Mouse (Mus musculus): ENCODE data around the gene Rasgef1b. TPM values are rescaled to one million over a fixed set of nuclear protein-coding genes. Genes with fewer than 3 reads are reported as not detected.

Rasgef1b gene
- polyA plus RNA-seq, 1 experiment from 2014 or later: 75.6 TPM

DNA sequence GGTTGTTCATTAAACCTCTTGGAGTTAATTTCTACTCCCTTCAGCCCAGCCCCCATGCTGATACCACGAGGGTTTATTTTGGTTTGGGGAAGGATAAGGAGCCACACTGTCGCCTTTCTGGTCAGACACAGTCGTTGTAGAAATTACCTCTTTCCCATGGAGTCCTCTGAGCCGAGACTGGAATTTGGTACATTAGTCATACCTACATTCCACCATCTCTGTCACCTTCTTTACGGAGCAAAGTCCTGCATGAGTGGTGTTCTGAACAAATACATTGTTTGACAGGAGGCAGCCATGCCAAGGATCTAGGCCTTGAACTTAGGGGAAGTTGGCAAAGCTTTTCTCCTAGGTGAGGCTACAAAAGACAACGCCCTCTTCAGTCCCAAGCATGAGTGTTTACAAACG is 202.1 kb downstream of the Rasgef1b start:
- H3K9me3 ChIP-seq (ENCODE audit: control insufficient read depth, low read length): no peaks in the 10 kb centered on the region
- no peaks in the 10 kb centered on the region for H3K36me3 ChIP-seq (ENCODE audit: control insufficient read depth, insufficient read depth, low read length)
- no peak overlapping the region for H3K9ac ChIP-seq (replicated peaks; ENCODE audit: low read length)
- peaks cover 13% of the 10 kb centered on the region for H3K4me1 ChIP-seq (ENCODE audit: control insufficient read depth, insufficient read depth, low read length)
- H3K4me3 ChIP-seq (replicated peaks; ENCODE audit: low read depth, low read length): no peak overlapping the region
- ATAC-seq (ENCODE audit: low FRiP score, low TSS enrichment) (no peak), DNase-seq (no peak)
- 84% methylated on average over 7 of the region's 7 CpGs for WGBS
- no peaks in the 10 kb centered on the region for H3K27me3 ChIP-seq (ENCODE audit: control insufficient read depth, insufficient read depth, low read length)
- H3K4me2 ChIP-seq (ENCODE audit: low read length): no peak overlapping the region
- no peak overlapping the region for H3K27ac ChIP-seq (replicated peaks; ENCODE audit: low read depth, low read length)

DNA sequence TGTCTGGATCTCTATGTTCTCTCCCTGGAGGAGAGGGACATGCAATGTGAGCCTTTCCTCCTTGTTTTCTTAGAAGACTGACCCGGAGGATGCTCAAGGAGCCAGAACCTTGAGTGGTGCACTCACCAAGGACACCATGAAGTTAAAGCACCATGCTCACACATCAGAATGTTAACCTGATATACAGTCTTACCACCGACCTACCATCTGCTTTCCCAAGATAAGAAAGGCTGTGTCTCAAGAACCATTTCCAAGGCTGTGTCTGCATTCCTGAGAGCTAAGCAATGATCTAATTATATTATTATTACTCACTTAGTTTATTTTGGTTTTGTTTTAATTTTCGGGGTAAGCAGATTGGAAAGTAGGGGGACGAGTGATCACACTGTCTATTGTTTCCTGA is 203.2 kb downstream of the Rasgef1b start:
- Histone ChIP-seq H3K27me3 (ENCODE audit: control insufficient read depth, insufficient read depth, low read length) (no peaks in the 10 kb centered on the region), H3K9me3 (ENCODE audit: control insufficient read depth, low read length) (no peaks in the 10 kb centered on the region), H3K4me1 (ENCODE audit: control insufficient read depth, insufficient read depth, low read length) (peaks cover 13% of the 10 kb centered on the region), H3K4me2 (ENCODE audit: low read length) (no peak overlapping the region), H3K9ac (replicated peaks; ENCODE audit: low read length) (no peak overlapping the region), H3K27ac (replicated peaks; ENCODE audit: low read depth, low read length) (no peak overlapping the region), H3K4me3 (replicated peaks; ENCODE audit: low read depth, low read length) (no peak overlapping the region), H3K36me3 (ENCODE audit: control insufficient read depth, insufficient read depth, low read length) (no peaks in the 10 kb centered on the region)
- no peak for DNase-seq
- no peak for ATAC-seq (ENCODE audit: low FRiP score, low TSS enrichment)
- 89% methylated on average over 4 of the region's 4 CpGs for WGBS

DNA sequence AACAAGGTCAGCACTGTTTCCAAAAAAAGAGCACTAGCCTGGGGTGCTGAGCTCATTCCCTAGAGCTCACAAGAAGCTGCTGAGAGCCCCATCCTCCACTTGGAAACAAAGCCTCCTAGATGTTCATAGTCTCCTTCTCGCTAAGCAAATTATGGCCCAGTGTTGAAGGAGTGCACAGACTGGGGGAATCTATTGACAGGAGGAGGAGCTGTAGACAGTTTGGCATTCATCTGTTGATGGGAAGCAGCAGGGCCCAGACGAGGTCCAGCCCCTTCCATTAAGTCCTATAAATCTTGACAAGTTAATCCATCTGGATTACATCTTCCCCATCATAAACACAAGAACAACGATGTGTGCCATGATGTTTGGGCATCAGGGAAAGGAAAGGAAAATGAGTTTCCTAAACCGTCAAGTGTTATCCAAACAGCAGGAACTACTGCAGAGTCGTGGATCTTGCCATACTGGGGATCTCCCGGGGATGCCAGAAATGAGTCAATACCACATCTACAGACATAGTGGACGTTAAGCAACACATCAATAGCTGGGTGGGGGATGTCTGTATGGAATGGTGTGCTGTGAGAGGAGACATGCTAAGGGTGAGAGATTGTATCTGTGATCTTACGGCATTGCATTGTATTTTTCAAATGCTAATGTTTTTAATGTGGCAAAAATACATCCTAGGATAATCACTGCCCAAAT is 206.1 kb downstream of the Rasgef1b start:
- Histone ChIP-seq H3K36me3 (ENCODE audit: control insufficient read depth, insufficient read depth, low read length) (no peaks in the 10 kb centered on the region), H3K9me3 (ENCODE audit: control insufficient read depth, low read length) (no peaks in the 10 kb centered on the region), H3K27me3 (ENCODE audit: control insufficient read depth, insufficient read depth, low read length) (no peaks in the 10 kb centered on the region), H3K4me2 (ENCODE audit: low read length) (no peak overlapping the region), H3K27ac (replicated peaks; ENCODE audit: low read depth, low read length) (no peak overlapping the region), H3K4me1 (ENCODE audit: control insufficient read depth, insufficient read depth, low read length) (peaks cover 23% of the 10 kb centered on the region), H3K9ac (replicated peaks; ENCODE audit: low read length) (no peak overlapping the region), H3K4me3 (replicated peaks; ENCODE audit: low read depth, low read length) (no peak overlapping the region)
- no peak for ATAC-seq (ENCODE audit: low FRiP score, low TSS enrichment)
- 33% methylated on average over 8 of the region's 8 CpGs for WGBS
- no peak for DNase-seq

DNA sequence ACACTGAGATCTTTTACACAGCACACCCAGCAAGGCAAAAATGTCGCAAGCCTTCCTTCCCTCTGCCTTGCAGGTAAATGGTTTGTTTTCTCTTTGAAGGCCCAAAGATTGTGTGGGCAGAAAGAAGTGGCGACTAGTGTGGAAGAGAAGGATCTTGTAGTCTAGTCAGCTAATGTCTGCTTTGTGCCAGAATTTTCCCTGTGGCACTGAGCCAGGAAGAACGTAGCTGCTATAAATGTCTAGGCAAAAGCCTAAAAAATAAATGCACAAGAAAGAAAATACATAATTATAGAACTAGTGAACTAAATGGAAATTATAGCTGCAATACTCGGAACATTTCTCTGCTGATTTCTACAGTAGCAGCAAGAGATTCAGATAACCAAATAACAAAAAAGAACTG is 207.5 kb downstream of the Rasgef1b start:
- no peak overlapping the region for H3K9ac ChIP-seq (replicated peaks; ENCODE audit: low read length)
- no peak overlapping the region for H3K4me3 ChIP-seq (replicated peaks; ENCODE audit: low read depth, low read length)
- DNase-seq: no peak
- no peaks in the 10 kb centered on the region for H3K9me3 ChIP-seq (ENCODE audit: control insufficient read depth, low read length)
- H3K27ac ChIP-seq (replicated peaks; ENCODE audit: low read depth, low read length): 0 out of 2 replicates have a peak overlapping the region, but pooled peaks have one; percentile 8
- ATAC-seq (ENCODE audit: low FRiP score, low TSS enrichment): no peak
- no peaks in the 10 kb centered on the region for H3K36me3 ChIP-seq (ENCODE audit: control insufficient read depth, insufficient read depth, low read length)
- no peaks in the 10 kb centered on the region for H3K27me3 ChIP-seq (ENCODE audit: control insufficient read depth, insufficient read depth, low read length)
- peaks cover 19% of the 10 kb centered on the region for H3K4me1 ChIP-seq (ENCODE audit: control insufficient read depth, insufficient read depth, low read length)
- WGBS: 69% methylated on average over 4 of the region's 4 CpGs
- H3K4me2 ChIP-seq (ENCODE audit: low read length): no peak overlapping the region

DNA sequence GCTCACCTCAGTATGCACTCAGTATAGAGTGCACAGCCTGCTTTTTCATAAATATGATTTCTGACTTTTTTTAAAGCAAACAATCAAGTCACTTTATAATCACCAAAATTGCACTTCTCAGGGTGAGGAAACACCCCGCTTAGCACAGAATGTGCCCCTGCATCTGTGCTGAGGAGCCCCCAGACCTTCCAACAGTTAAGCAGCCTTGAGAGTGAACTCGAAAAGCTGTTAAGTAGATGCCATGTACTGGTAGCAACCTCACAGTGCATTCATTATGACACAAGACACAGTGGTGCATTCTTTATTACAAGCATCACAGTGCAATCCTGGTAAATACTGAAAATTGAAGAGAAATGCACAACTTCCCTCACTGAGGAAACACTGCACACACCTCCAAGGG is 209.3 kb downstream of the Rasgef1b start:
- Histone ChIP-seq H3K9ac (replicated peaks; ENCODE audit: low read length) (no peak overlapping the region), H3K4me1 (ENCODE audit: control insufficient read depth, insufficient read depth, low read length) (peaks cover 19% of the 10 kb centered on the region), H3K9me3 (ENCODE audit: control insufficient read depth, low read length) (no peaks in the 10 kb centered on the region), H3K4me2 (ENCODE audit: low read length) (no peak overlapping the region), H3K36me3 (ENCODE audit: control insufficient read depth, insufficient read depth, low read length) (no peaks in the 10 kb centered on the region), H3K27me3 (ENCODE audit: control insufficient read depth, insufficient read depth, low read length) (no peaks in the 10 kb centered on the region), H3K4me3 (replicated peaks; ENCODE audit: low read depth, low read length) (no peak overlapping the region), H3K27ac (replicated peaks; ENCODE audit: low read depth, low read length) (no peak overlapping the region)
- ATAC-seq (ENCODE audit: low FRiP score, low TSS enrichment) (no peak), DNase-seq (no peak)
- WGBS: 90% methylated on average over 2 of the region's 2 CpGs

DNA sequence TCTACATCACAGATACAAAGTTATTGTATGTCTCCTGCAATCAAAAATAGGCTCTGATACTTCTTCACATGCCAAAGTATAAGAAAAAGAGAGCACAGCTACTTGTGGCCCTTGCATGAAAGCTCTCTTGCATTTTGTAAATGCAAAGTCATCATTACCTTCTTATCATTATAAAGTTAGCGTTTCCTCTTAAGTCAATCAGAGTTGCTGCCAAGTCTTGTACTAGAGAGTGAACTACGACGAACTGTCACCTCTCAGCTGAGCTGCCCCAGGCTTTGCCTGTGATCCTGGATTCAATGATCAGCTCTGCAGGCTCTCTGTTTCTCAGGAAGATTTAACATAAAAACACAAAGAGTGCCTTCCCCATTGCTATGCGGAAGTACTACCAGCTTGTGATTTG is 209.8 kb downstream of the Rasgef1b start:
- H3K9me3 ChIP-seq (ENCODE audit: control insufficient read depth, low read length): no peaks in the 10 kb centered on the region
- H3K9ac ChIP-seq (replicated peaks; ENCODE audit: low read length): no peak overlapping the region
- no peaks in the 10 kb centered on the region for H3K27me3 ChIP-seq (ENCODE audit: control insufficient read depth, insufficient read depth, low read length)
- WGBS: 36% methylated on average over 4 of the region's 4 CpGs
- peaks cover 19% of the 10 kb centered on the region for H3K4me1 ChIP-seq (ENCODE audit: control insufficient read depth, insufficient read depth, low read length)
- H3K4me2 ChIP-seq (ENCODE audit: low read length): no peak overlapping the region
- ATAC-seq (ENCODE audit: low FRiP score, low TSS enrichment) (no peak), DNase-seq (no peak)
- no peak overlapping the region for H3K4me3 ChIP-seq (replicated peaks; ENCODE audit: low read depth, low read length)
- no peak overlapping the region for H3K27ac ChIP-seq (replicated peaks; ENCODE audit: low read depth, low read length)
- no peaks in the 10 kb centered on the region for H3K36me3 ChIP-seq (ENCODE audit: control insufficient read depth, insufficient read depth, low read length)

DNA sequence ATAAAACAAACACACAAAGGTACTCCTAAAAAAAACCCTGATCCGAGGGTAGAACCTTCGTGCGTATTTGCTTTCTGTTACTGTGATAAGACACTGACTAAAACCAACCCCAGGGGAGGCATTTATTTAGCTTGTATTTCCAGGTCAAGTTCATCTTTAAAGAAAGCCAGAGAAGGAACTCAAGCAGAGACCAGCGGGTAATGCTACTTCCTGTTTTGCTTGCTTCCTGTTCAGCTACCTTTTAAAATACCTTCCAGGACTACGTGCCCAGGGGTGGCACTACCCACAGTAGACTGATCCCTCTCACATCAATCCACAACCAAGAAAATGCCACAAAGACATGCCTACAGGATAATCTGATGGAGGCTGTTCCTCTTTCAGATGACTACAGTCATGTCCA is 212.7 kb downstream of the Rasgef1b start:
- H3K4me3 ChIP-seq (replicated peaks; ENCODE audit: low read depth, low read length): no peak overlapping the region
- WGBS: 94% methylated on average over 5 of the region's 5 CpGs
- no peaks in the 10 kb centered on the region for H3K9me3 ChIP-seq (ENCODE audit: control insufficient read depth, low read length)
- DNase-seq (no peak), ATAC-seq (ENCODE audit: low FRiP score, low TSS enrichment) (no peak)
- H3K36me3 ChIP-seq (ENCODE audit: control insufficient read depth, insufficient read depth, low read length): no peaks in the 10 kb centered on the region
- no peak overlapping the region for H3K4me2 ChIP-seq (ENCODE audit: low read length)
- peaks cover 22% of the 10 kb centered on the region for H3K4me1 ChIP-seq (ENCODE audit: control insufficient read depth, insufficient read depth, low read length)
- no peaks in the 10 kb centered on the region for H3K27me3 ChIP-seq (ENCODE audit: control insufficient read depth, insufficient read depth, low read length)
- no peak overlapping the region for H3K27ac ChIP-seq (replicated peaks; ENCODE audit: low read depth, low read length)
- no peak overlapping the region for H3K9ac ChIP-seq (replicated peaks; ENCODE audit: low read length)

DNA sequence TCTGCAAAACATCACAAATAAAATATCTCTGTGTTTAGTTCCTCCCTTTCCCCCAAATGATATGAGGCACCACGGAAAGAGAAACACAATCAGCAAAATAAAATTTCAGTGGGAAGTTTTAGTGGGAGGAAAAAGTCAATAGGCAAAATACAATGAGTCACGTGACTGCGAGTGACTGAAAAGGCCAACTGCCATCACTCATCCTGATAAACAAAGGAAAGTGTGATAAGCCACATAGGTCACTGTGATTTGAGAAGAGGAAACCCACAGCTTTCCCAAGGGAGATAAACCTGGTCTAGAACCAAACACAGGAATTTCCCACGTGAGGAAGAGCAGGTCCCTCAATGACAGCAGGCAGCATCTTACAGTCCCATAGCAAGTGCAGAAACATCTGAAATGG is 213.1 kb downstream of the Rasgef1b start:
- H3K27me3 ChIP-seq (ENCODE audit: control insufficient read depth, insufficient read depth, low read length): no peaks in the 10 kb centered on the region
- no peak overlapping the region for H3K4me3 ChIP-seq (replicated peaks; ENCODE audit: low read depth, low read length)
- no peaks in the 10 kb centered on the region for H3K9me3 ChIP-seq (ENCODE audit: control insufficient read depth, low read length)
- H3K36me3 ChIP-seq (ENCODE audit: control insufficient read depth, insufficient read depth, low read length): no peaks in the 10 kb centered on the region
- H3K9ac ChIP-seq (replicated peaks; ENCODE audit: low read length): no peak overlapping the region
- ATAC-seq (ENCODE audit: low FRiP score, low TSS enrichment) (no peak), DNase-seq (no peak)
- no peak overlapping the region for H3K4me2 ChIP-seq (ENCODE audit: low read length)
- peaks cover 22% of the 10 kb centered on the region for H3K4me1 ChIP-seq (ENCODE audit: control insufficient read depth, insufficient read depth, low read length)
- WGBS: 89% methylated on average over 4 of the region's 4 CpGs
- H3K27ac ChIP-seq (replicated peaks; ENCODE audit: low read depth, low read length): no peak overlapping the region

DNA sequence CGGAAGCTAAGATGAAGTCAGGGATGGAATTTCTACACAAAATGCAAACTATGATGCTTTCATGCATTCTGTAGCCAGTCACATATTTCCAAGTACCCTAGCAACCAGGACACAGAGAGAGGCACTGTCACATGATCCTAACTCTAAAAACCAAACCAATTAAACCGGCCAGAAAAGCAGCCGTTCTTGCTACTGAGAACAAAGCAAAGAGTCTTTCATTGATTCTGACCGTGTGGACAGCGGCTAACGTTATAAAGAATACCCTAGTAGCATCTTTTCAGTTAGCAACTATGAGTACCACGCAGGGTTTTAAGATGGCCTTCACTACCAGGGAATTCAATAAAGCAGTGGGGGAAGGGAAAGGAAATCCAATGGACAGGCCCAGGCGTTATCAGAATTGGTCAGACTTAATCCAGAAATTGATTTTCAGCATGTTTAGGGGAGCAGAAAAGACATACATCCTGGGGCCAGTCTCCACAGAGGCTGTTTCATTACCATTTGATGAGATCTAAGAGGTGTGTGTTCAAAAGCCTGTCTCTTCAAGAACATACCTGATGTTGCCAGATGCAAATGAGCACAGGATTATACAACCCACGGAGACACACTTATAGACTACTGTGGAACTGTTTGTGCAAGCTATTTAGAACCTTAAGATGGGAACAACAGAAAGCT is 215.5 kb downstream of the Rasgef1b start:
- no peaks in the 10 kb centered on the region for H3K27me3 ChIP-seq (ENCODE audit: control insufficient read depth, insufficient read depth, low read length)
- 15% methylated on average over 9 of the region's 9 CpGs for WGBS
- no peaks in the 10 kb centered on the region for H3K36me3 ChIP-seq (ENCODE audit: control insufficient read depth, insufficient read depth, low read length)

More for the DNA sequence above, 215.5 kb downstream of the Rasgef1b start:
- Histone ChIP-seq H3K9ac (replicated peaks; ENCODE audit: low read length) (no peak overlapping the region), H3K4me2 (ENCODE audit: low read length) (no peak overlapping the region), H3K4me1 (ENCODE audit: control insufficient read depth, insufficient read depth, low read length) (peaks cover 12% of the 10 kb centered on the region), H3K4me3 (replicated peaks; ENCODE audit: low read depth, low read length) (no peak overlapping the region), H3K27ac (replicated peaks; ENCODE audit: low read depth, low read length) (peak overlapping the region; percentile 49), H3K9me3 (ENCODE audit: control insufficient read depth, low read length) (no peaks in the 10 kb centered on the region)
- DNase-seq: peak; percentile 46
- ATAC-seq (ENCODE audit: low FRiP score, low TSS enrichment): no peak; the same call in 1 of the 2 replicates

Data from midbrain, embryonic 14.5 days (tissue).